Mouse (Mus musculus): ENCODE results near the gene Taar7a.

- no peak for TF ChIP-seq ZNF384 (IDR thresholded peaks at IDR 0.05; ENCODE audit: low read depth, low read length)
- TF ChIP-seq HCFC1 (IDR thresholded peaks at IDR 0.05; ENCODE audit: borderline replicate concordance, insufficient read depth, low read length), result no peak
- TF ChIP-seq MAFK (IDR thresholded peaks at IDR 0.05; ENCODE audit: insufficient read depth, low read depth, low read length), result no peak
Measured at GRCm38 (mm10) chr10:23949508-23950005, 43.7 kb downstream of the Taar7a start, which contains the start of gene Taar3.
